Mouse (Mus musculus): Measurements from ENCODE around the gene Zic4. TPM values are rescaled to one million over a fixed set of nuclear protein-coding genes. Genes with fewer than 3 reads are reported as not detected.

Zic4 gene
- polyA plus RNA-seq, 1 experiment from 2014 or later = not detected

DNA sequence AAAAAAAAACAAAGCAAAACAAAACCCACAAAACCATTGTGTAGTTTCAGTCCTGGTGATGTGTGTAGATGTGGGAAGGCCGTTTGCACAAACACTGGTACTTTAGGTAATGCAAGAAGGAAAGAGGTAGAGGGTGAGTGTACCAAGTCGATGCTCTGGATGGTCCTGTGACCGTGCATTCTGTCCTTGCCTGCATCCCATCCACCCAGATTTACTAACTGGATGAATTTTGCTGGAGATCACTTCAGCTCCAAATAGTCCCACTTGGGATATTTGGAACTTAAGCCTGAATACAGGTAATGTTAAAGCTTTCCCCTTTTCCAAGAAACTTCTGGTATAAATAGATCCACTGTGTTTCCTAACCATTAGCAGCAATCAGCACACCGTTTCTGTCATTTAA lies 26.0 kb downstream of the Zic4 start:
- H3K4me2 ChIP-seq (ENCODE audit: low read depth, low read length) = no peak overlapping the region
- no peaks in the 10 kb centered on the region for H3K9me3 ChIP-seq (ENCODE audit: low read length)
- peaks cover 87% of the 10 kb centered on the region for H3K27me3 ChIP-seq (ENCODE audit: insufficient read depth, low read length)
- no peaks in the 10 kb centered on the region for H3K36me3 ChIP-seq (replicated peaks; ENCODE audit: insufficient read depth, low read length)
- TF ChIP-seq CTCF (IDR thresholded peaks at IDR 0.05; ENCODE audit: low read depth) (no peak), EP300 (IDR thresholded peaks at IDR 0.05; ENCODE audit: low read depth) (no peak)
- ATAC-seq = no peak
- DNase-seq = no peak
- 5% methylated on average over 4 of the region's 4 CpGs for WGBS (ENCODE audit: insufficient replicate concordance)
- no peak overlapping the region for H3K27ac ChIP-seq (ENCODE audit: low read depth)
- H3K4me1 ChIP-seq (ENCODE audit: insufficient read depth) = no peaks in the 10 kb centered on the region
- no peak overlapping the region for H3K4me3 ChIP-seq (ENCODE audit: low read depth, low read length)
- no peak overlapping the region for H3K9ac ChIP-seq (replicated peaks)

DNA sequence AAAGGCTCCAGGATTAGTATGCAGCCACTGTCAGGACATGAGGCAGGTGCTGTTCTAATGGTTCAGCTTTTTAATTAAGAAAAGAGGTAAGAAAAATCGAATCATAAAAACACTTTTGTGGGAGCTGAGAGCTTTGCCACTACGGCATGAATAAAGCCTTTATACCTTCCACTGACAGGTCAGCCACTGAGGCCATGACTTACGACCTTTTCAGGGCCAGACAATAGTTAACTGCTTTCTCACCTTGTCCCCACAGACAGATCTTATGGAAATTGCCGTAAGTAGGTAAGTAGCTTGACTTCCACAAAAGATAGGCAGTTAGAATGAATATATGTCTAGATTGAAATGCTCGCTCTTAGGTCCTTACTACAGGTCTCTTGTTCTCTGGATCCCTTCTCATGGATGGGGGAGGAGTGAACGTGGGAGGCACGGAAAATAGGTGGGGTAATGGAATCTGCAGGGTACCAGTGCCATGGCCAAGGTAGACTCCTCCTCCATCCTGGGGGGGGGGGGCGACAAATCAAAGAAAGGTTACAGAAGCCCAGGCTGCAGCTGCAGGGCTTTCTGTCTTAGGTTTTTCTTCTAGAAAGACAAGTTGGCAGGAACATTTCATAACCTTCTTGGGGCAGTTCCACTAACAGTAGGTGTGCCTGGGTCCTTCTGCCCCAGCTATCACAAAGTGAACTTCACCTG lies 31.3 kb downstream of the Zic4 start:
- Histone ChIP-seq H3K4me1 (ENCODE audit: insufficient read depth) (no peaks in the 10 kb centered on the region), H3K27me3 (ENCODE audit: insufficient read depth, low read length) (peaks cover 80% of the 10 kb centered on the region), H3K27ac (ENCODE audit: low read depth) (no peak overlapping the region), H3K36me3 (replicated peaks; ENCODE audit: insufficient read depth, low read length) (no peaks in the 10 kb centered on the region), H3K9ac (replicated peaks) (no peak overlapping the region), H3K9me3 (ENCODE audit: low read length) (no peaks in the 10 kb centered on the region), H3K4me2 (ENCODE audit: low read depth, low read length) (no peak overlapping the region), H3K4me3 (ENCODE audit: low read depth, low read length) (no peak overlapping the region)
- no peak for ATAC-seq
- no peak for DNase-seq
- WGBS (ENCODE audit: insufficient replicate concordance) = 4% methylated on average over 8 of the region's 8 CpGs
- TF ChIP-seq EP300 (IDR thresholded peaks at IDR 0.05; ENCODE audit: low read depth) (no peak), CTCF (IDR thresholded peaks at IDR 0.05; ENCODE audit: low read depth) (no peak)

DNA sequence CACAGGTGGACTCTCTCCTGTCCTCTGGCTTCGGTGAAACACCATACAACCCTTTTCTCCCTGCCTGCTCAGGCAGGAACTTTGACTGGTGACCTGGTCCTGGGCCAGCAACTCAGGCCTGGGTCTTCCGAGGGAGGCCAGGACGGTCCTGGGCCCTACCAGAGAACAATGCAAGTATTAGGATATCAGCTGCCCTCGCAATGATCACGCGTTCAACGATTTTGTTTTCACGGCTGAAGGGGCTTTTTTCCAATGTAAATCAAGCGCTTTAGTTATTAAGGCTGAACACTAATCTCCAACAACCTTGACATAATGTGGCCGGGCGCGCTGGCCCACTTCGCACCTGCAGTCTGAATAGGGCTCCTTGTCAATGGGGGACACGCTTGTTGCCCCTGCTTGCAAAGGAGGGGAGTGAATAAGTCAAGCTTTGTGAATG lies 32.0 kb downstream of the Zic4 start:
- Histone ChIP-seq H3K4me2 (ENCODE audit: low read depth, low read length) (no peak overlapping the region), H3K4me3 (ENCODE audit: low read depth, low read length) (no peak overlapping the region), H3K9ac (replicated peaks) (no peak overlapping the region), H3K27me3 (ENCODE audit: insufficient read depth, low read length) (peaks cover 80% of the 10 kb centered on the region), H3K4me1 (ENCODE audit: insufficient read depth) (no peaks in the 10 kb centered on the region), H3K27ac (ENCODE audit: low read depth) (no peak overlapping the region), H3K9me3 (ENCODE audit: low read length) (no peaks in the 10 kb centered on the region), H3K36me3 (replicated peaks; ENCODE audit: insufficient read depth, low read length) (no peaks in the 10 kb centered on the region)
- 3% methylated on average over 14 of the region's 14 CpGs for WGBS (ENCODE audit: insufficient replicate concordance)
- DNase-seq = no peak
- ATAC-seq = no peak
- no peak for TF ChIP-seq EP300 (IDR thresholded peaks at IDR 0.05; ENCODE audit: low read depth)
- TF ChIP-seq CTCF (IDR thresholded peaks at IDR 0.05; ENCODE audit: low read depth) = no peak

DNA sequence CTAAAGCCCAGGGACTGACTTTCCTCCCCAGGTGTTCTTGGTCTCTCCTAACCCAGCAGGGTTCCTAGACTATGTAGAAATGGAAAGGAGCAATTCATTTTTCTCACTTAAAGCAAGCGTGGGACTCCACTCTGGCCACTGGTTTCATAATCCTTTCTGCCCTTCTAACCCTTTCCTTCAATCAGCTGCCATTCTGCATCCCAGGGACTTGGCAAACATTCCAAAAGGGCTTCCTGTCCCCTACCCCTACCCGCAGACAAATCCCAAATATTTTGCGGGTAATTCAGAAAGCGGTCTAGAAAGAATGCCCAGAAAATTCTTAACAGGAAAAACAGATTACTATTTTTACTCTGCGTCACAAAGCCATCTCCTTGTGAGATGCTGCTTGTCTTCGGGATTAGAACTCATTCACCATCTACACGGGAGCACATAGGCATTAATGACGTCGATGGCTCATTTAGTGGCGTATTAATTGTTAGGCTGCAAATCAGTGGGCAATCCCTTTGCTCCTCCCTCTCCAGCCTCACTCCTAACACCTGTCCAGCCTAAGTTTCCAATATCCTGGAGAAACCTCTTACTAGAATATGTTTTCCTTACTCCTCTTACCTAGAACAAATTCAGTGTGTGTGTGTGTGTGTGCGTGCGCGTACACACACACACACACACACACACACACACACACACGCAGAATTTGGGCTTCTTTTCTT lies 33.0 kb downstream of the Zic4 start:
- H3K27ac ChIP-seq (ENCODE audit: low read depth) = no peak overlapping the region
- DNase-seq (no peak), ATAC-seq (no peak)
- TF ChIP-seq CTCF (IDR thresholded peaks at IDR 0.05; ENCODE audit: low read depth) = no peak
- peaks cover 80% of the 10 kb centered on the region for H3K27me3 ChIP-seq (ENCODE audit: insufficient read depth, low read length)
- H3K4me1 ChIP-seq (ENCODE audit: insufficient read depth) = no peaks in the 10 kb centered on the region
- H3K9me3 ChIP-seq (ENCODE audit: low read length) = no peaks in the 10 kb centered on the region
- WGBS (ENCODE audit: insufficient replicate concordance) = 11% methylated on average over 14 of the region's 14 CpGs
- H3K9ac ChIP-seq (replicated peaks) = no peak overlapping the region
- H3K4me3 ChIP-seq (ENCODE audit: low read depth, low read length) = no peak overlapping the region
- no peaks in the 10 kb centered on the region for H3K36me3 ChIP-seq (replicated peaks; ENCODE audit: insufficient read depth, low read length)
- H3K4me2 ChIP-seq (ENCODE audit: low read depth, low read length) = no peak overlapping the region

DNA sequence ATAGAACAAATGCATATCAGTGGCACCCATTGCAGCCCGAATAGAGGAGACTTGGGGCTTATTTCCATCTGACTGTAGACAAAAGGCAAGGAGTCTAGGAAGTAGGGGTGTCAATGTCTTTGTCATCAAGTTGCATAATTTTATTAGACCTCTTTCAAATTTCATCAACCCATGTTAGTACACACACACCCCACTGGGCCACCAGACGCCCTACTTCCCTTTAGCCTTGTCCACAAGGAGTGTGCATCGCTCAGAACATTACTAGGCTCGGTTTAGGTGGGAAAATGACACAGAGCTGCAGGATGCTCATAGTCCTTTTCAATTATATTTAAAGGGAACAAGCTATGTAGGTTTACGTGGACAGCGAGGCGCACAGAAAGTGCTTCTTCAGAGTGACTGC lies 37.8 kb downstream of the Zic4 start:
- H3K4me3 ChIP-seq (ENCODE audit: low read depth, low read length) = no peak overlapping the region
- no peaks in the 10 kb centered on the region for H3K9me3 ChIP-seq (ENCODE audit: low read length)
- 19% methylated on average over 7 of the region's 7 CpGs for WGBS (ENCODE audit: insufficient replicate concordance)
- TF ChIP-seq CTCF (IDR thresholded peaks at IDR 0.05; ENCODE audit: low read depth) = no peak
- no peak for TF ChIP-seq EP300 (IDR thresholded peaks at IDR 0.05; ENCODE audit: low read depth)
- no peak overlapping the region for H3K27ac ChIP-seq (ENCODE audit: low read depth)
- no peaks in the 10 kb centered on the region for H3K4me1 ChIP-seq (ENCODE audit: insufficient read depth)
- peaks cover 90% of the 10 kb centered on the region for H3K27me3 ChIP-seq (ENCODE audit: insufficient read depth, low read length)
- no peaks in the 10 kb centered on the region for H3K36me3 ChIP-seq (replicated peaks; ENCODE audit: insufficient read depth, low read length)
- no peak for DNase-seq
- ATAC-seq = no peak
- H3K9ac ChIP-seq (replicated peaks) = no peak overlapping the region
- no peak overlapping the region for H3K4me2 ChIP-seq (ENCODE audit: low read depth, low read length)

DNA sequence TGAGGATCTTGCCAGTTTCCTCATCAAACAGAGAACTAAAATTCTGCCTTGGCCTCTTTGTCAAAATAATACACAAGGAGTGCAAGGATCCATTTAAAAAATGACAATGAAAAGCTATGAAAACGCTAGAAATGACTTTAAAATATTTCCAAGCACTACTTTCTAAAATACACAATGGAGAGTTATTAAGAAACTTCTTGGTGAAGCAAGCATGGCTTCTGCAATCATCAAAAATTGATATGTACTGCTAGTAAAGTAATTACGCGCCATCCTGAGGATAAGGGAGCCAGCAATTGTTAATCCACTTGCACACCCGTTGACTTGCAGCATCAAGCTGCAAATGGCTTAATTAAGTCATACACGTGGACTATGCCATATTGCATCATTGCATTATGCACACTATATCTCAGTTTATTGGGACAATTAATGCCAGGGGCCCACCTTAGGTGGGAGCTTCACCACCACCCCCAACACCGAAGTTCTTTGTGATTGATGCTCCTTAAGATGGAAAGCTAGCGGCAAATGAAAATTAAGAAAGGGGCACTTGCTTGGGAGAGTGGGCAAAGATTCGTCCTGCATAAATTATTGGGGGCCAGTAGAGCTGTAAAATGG lies 38.4 kb downstream of the Zic4 start:
- H3K27ac ChIP-seq (ENCODE audit: low read depth) = no peak overlapping the region
- H3K27me3 ChIP-seq (ENCODE audit: insufficient read depth, low read length) = peaks cover 90% of the 10 kb centered on the region
- H3K4me3 ChIP-seq (ENCODE audit: low read depth, low read length) = no peak overlapping the region
- 11% methylated on average over 8 of the region's 8 CpGs for WGBS (ENCODE audit: insufficient replicate concordance)
- no peaks in the 10 kb centered on the region for H3K9me3 ChIP-seq (ENCODE audit: low read length)
- TF ChIP-seq EP300 (IDR thresholded peaks at IDR 0.05; ENCODE audit: low read depth) = no peak
- no peak overlapping the region for H3K9ac ChIP-seq (replicated peaks)
- H3K36me3 ChIP-seq (replicated peaks; ENCODE audit: insufficient read depth, low read length) = no peaks in the 10 kb centered on the region
- ATAC-seq (no peak), DNase-seq (no peak)
- H3K4me1 ChIP-seq (ENCODE audit: insufficient read depth) = no peaks in the 10 kb centered on the region
- H3K4me2 ChIP-seq (ENCODE audit: low read depth, low read length) = no peak overlapping the region

Data from liver, postnatal 0 days (tissue).